Mouse (Mus musculus) forebrain, embryonic 13.5 days (tissue): ENCODE measurements around the gene Adgrd1. TPM values are rescaled to one million over a fixed set of nuclear protein-coding genes. Genes with fewer than 3 reads are reported as not detected.

ENCODE experiments used
- ATAC-seq: fragments of 200-750 bp; cut with Nextera tagmentation; 2 replicates; pipeline ENCODE4 v1.8.0; 2017
- H3K27ac ChIP-seq: fragments of 300-500 bp; sonication (generic); 2 replicates; pipeline ENCODE4 v1.5.1; 2015; ENCODE audit warnings: inconsistent platforms, mild to moderate bottlenecking, moderate library complexity
- H3K27me3 ChIP-seq: fragments of 300-500 bp; sonication (generic); 2 replicates; pipeline ENCODE4 v1.6.1; 2015; ENCODE audit warnings: mild to moderate bottlenecking, inconsistent platforms
- H3K36me3 ChIP-seq: fragments of 300-500 bp; sonication (generic); 2 replicates; pipeline ENCODE4 v1.6.1; 2015; ENCODE audit warnings: mild to moderate bottlenecking, inconsistent platforms; ENCODE audit not compliant: poor library complexity, severe bottlenecking
- H3K4me1 ChIP-seq: fragments of 300-500 bp; sonication (generic); 2 replicates; pipeline ENCODE4 v1.6.1; 2015; ENCODE audit warnings: inconsistent platforms
- H3K4me2 ChIP-seq: fragments of 300-500 bp; sonication (generic); 2 replicates; pipeline ENCODE4 v1.6.1; 2015; ENCODE audit warnings: inconsistent platforms, mild to moderate bottlenecking, moderate library complexity
- H3K4me3 ChIP-seq: fragments of 300-500 bp; sonication (generic); 2 replicates; pipeline ENCODE4 v1.5.1; 2015; ENCODE audit warnings: mild to moderate bottlenecking, inconsistent platforms
- H3K9ac ChIP-seq: fragments of 300-500 bp; sonication (generic); 2 replicates; pipeline ENCODE4 v1.6.1; 2015; ENCODE audit warnings: mild to moderate bottlenecking, inconsistent platforms
- H3K9me3 ChIP-seq: fragments of 300-500 bp; sonication (generic); replicated peaks from 2 replicates; pipeline ENCODE4 v1.6.1; 2016; ENCODE audit warnings: inconsistent platforms
- whole genome bisulfite sequencing: fragments of 180-500 bp; shearing (Covaris S2); methylation state at CpG from one replicate; pipeline ENCODE4 v1.1.7; 2015; 5-methylcytosine and 5-hydroxymethylcytosine counted together
- polyA plus RNA-seq: library from polyadenylated mRNA; unstranded; fragments of >200 nt; fragmentation: Nextera tagmentation; extraction: Ambion mirVana; gene quantifications from 2 replicates; pipeline ENCODE4 v1.2.1, GENCODE M21; 2015

Gene Adgrd1
- polyA plus RNA-seq, 1 experiment from 2014 or later, result 0.09 TPM

- no peak for ATAC-seq
- Histone ChIP-seq H3K4me1 (no peaks in the 10 kb centered on the region), H3K36me3 (no peaks in the 10 kb centered on the region), H3K4me2 (no peak overlapping the region), H3K27me3 (no peaks in the 10 kb centered on the region), H3K4me3 (no peak overlapping the region), H3K9ac (no peak overlapping the region), H3K27ac (no peak overlapping the region), H3K9me3 (no peaks in the 10 kb centered on the region; the same call in 1 of the 2 replicates)
- WGBS, result 89% methylated on average over 8 of the region's 8 CpGs
Observed at GRCm38 (mm10) chr5:129249080-129249479, 152.5 kb downstream of the Adgrd1 start.

Other genes with a start within 250 kb of the Adgrd1 start
- 1.2 and 1.4 TPM in 2 replicates for gene Rimbp2, start 143.3 kb upstream of the Adgrd1 start, polyA plus RNA-seq
- 17.1 and 18.1 TPM in 2 replicates for gene Stx2, start 88.2 kb upstream of the Adgrd1 start, polyA plus RNA-seq
- 746 and 789 TPM in 2 replicates for gene Ran, start 76.7 kb upstream of the Adgrd1 start, polyA plus RNA-seq